Mouse (Mus musculus) erythroblast, embryonic 14.5 days (primary cell): ENCODE measurements around the gene Stra6. TPM values are rescaled to one million over a fixed set of nuclear protein-coding genes. Genes with fewer than 3 reads are reported as not detected.

Source experiments
- H3K27me3 ChIP-seq: 2 replicates; pipeline ENCODE4 v1.6.1; 2012; ENCODE audit warnings: inconsistent platforms; ENCODE audit not compliant: control insufficient read depth
- H3K36me3 ChIP-seq: 2 replicates; pipeline ENCODE4 v1.6.1; 2012; ENCODE audit warnings: mild to moderate bottlenecking, inconsistent platforms; ENCODE audit not compliant: control insufficient read depth
- H3K4me1 ChIP-seq: 2 replicates; pipeline ENCODE4 v1.6.1; 2012; ENCODE audit warnings: inconsistent platforms; ENCODE audit not compliant: control insufficient read depth
- H3K4me3 ChIP-seq: replicated peaks from 2 replicates; pipeline ENCODE3; 2012; ENCODE audit warnings: moderate library complexity, mild to moderate bottlenecking, inconsistent platforms
- H3K9me3 ChIP-seq: 2 replicates; pipeline ENCODE4 v1.6.1; 2012; ENCODE audit warnings: low read length, inconsistent platforms, mixed read lengths; ENCODE audit not compliant: control insufficient read depth
- GATA1 ChIP-seq: IDR thresholded peaks from 2 replicates; pipeline ENCODE4 v1.6.1; 2012; ENCODE audit warnings: low read length, inconsistent platforms, mixed read lengths
- TAL1 ChIP-seq: IDR thresholded peaks from 3 replicates; pipeline ENCODE4 v1.6.1; 2012; ENCODE audit warnings: low read length, inconsistent platforms, mixed read lengths
- polyA plus RNA-seq: library from polyadenylated mRNA; stranded (reverse); fragments of >175 nt; gene quantifications from 2 replicates; pipeline ENCODE4 v1.2.3, GENCODE M21; 2012

Gene Stra6
- polyA plus RNA-seq, 1 experiment = not detected

DNA sequence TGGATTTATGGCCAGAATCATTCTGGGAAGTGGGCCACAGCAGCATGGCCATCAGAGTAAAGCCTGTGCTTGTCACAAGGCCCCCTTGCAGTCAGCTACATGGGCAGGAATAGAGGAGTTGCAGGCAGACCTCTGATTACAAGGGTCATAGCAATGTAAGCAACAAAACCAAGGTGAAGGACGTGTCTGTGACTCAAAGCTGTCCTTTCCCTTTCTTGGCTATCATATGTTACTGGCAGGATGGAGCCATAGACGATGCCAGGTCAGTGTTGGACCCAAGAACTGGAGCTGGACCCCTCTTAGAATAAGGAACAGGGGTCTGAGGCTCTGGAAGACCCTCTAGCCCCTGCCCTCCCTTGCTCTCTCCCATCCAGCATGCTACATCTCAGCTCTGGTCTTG is 85.2 kb downstream of the Stra6 start:
- TF ChIP-seq TAL1 = no peak
- no peak for TF ChIP-seq GATA1
- Histone ChIP-seq H3K27me3 (no peaks in the 10 kb centered on the region), H3K4me1 (no peaks in the 10 kb centered on the region), H3K4me3 (no peak overlapping the region), H3K9me3 (no peaks in the 10 kb centered on the region), H3K36me3 (no peaks in the 10 kb centered on the region)

DNA sequence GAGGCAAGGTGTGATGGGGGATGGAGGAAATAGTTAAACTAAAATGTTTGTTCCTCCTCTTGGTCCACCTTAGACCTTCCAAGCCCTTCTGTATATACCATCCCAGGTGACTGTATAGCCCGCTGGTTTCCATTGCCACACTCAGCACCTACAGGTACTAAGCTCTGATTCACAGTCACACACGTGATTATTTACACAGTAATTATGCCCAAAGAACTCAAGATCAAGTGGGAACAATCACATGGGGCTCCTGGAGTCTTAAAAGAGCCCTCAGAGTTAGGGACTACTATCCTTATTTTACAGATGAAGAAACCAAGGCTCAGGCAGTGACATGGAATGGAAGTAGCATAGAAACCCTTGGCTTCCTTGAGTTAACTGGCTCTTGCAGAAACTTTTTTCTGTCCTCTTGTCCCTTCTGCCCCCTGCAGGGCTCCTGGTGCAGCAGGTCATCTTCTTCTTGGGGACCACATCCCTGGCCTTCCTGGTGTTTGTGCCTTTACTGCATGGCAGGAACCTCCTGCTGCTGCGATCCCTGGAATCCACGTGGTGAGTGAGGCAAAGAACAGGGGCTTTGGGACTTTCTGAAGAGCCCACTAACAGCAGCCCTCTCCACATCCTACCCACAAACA is 87.3 kb downstream of the Stra6 start:
- no peaks in the 10 kb centered on the region for H3K27me3 ChIP-seq
- no peaks in the 10 kb centered on the region for H3K36me3 ChIP-seq
- H3K9me3 ChIP-seq = no peaks in the 10 kb centered on the region
- TF ChIP-seq GATA1 (no peak), TAL1 (no peak)
- H3K4me1 ChIP-seq = no peaks in the 10 kb centered on the region
- H3K4me3 ChIP-seq = no peak overlapping the region

GRCm38 (mm10) chr9:58153095-58153494 is 89.5 kb downstream of the Stra6 start:
- TF ChIP-seq GATA1 = no peak
- TF ChIP-seq TAL1 = no peak
- H3K4me3 ChIP-seq = no peak overlapping the region
- H3K27me3 ChIP-seq = no peaks in the 10 kb centered on the region
- no peaks in the 10 kb centered on the region for H3K4me1 ChIP-seq
- no peaks in the 10 kb centered on the region for H3K9me3 ChIP-seq
- no peaks in the 10 kb centered on the region for H3K36me3 ChIP-seq

DNA sequence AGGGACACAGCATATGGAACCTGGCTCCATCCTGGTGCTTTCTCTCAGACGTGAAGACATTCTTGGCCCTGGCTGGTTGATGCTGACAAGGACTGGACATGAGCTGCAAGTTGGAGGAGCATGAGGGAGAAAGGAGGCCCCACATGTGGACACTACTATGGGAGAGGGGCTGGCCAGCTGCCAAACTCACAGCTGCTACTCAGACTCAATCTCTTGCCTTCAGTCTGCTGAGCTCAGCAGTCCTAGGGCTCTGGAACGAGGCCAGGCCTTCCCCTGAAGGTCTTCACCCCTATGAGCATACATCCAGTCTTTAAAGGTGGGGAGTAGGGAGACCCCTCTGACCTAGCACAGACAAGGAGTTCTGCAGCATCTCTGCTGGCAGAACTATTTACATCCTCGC is 91.8 kb downstream of the Stra6 start:
- Histone ChIP-seq H3K4me3 (no peak overlapping the region), H3K27me3 (no peaks in the 10 kb centered on the region), H3K9me3 (no peaks in the 10 kb centered on the region), H3K36me3 (no peaks in the 10 kb centered on the region), H3K4me1 (no peaks in the 10 kb centered on the region)
- no peak for TF ChIP-seq GATA1
- no peak for TF ChIP-seq TAL1

DNA sequence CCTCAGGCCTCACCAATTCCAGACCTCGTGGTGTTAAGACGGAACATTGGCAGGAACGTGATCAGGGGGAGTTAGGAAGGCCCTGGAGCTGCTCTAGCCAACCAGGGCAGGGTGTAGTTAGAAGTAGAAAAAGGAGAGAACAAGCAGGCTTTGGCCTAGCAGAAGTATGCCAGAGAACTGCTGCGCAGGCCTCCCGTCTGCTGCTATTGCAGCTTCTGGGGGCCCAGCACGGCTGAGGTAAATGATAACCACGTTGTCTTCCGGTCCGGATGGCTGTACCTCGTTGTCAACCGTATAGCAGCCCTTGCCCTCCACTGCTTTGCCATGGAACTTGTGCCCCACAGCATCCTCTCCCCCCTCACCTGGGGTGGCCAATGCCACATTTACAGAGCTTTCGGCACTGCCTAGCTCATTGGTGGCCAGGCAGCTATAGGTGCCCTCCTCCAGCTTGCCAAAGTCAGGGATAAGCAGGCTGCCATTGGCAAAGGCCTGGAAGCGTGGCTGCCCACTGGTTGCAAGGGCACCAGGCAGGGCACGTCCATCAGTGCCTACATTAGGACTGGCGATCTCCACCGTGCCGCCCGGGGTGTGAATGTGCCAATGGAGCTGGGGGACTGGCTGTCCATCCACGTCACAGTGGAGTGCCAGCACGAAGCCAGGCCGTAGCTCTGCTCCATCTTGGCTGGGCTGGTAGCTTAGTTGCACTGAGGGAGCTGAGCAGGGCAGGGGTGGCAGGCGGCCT is 93.4 kb downstream of the Stra6 start:
- Histone ChIP-seq H3K36me3 (no peaks in the 10 kb centered on the region), H3K4me1 (no peaks in the 10 kb centered on the region), H3K4me3 (no peak overlapping the region), H3K9me3 (no peaks in the 10 kb centered on the region), H3K27me3 (no peaks in the 10 kb centered on the region)
- TF ChIP-seq GATA1 = no peak
- no peak for TF ChIP-seq TAL1

DNA sequence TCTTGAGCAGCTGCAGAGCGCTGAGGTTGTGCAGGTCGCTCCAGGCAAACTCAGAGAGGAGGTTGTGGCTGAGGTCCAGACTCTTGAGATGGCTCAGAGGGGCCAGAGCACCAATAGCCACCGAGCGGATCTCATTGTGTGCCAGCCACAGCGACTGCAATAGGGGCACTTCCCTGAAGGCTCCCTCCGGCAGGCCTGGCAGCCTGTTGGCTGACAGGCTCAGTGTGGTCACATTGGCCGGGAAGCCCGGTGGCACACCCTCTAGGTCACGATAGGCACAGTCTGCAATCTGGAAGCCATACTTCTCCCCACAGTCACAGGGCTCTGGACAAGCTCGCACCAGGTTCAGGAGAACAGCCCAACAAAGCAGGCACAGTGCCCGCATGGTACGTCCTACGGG is 94.2 kb downstream of the Stra6 start:
- H3K4me1 ChIP-seq = no peaks in the 10 kb centered on the region
- H3K4me3 ChIP-seq = no peak overlapping the region
- H3K27me3 ChIP-seq = no peaks in the 10 kb centered on the region
- TF ChIP-seq TAL1 (no peak), GATA1 (no peak)
- H3K36me3 ChIP-seq = no peaks in the 10 kb centered on the region
- H3K9me3 ChIP-seq = no peaks in the 10 kb centered on the region

DNA sequence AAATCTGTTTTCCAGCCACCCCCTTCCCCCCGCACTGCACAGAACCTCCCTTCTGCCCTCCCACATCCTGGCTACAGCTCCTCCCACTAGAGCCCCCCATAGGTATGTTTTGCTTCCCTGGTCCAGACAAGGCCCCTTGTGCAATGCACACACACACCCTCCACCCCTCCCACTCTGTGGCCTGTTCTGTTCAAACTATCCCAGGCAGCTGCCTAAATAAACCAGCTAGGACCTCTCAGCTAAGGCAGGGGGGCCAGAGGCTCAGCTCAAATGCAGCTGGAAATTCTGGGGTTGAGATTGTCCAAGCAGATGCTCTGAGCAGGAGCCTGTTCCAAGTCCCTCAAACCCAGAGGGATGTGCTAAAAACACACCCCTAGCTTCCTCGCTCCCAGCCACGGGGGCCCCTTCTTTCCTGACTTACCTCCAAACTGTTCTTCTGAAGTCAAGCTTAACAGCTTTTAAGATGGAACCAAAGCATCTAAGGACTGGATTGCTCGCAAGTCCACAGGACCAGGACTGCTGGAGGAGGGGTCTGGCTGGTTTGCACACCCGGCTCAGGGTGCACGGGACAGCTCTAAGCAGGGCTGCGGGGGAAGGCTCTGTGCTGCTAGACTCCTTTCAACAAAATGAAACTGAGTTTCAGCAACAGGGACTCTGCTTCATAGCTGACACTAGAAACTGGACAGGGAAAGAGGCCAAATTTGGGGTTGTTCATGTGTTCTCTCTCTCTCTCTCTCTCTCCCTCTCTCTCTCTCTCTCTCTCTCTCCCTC is 95.1 kb downstream of the Stra6 start:
- Histone ChIP-seq H3K9me3 (no peaks in the 10 kb centered on the region), H3K4me1 (no peaks in the 10 kb centered on the region), H3K27me3 (no peaks in the 10 kb centered on the region), H3K4me3 (no peak overlapping the region), H3K36me3 (no peaks in the 10 kb centered on the region)
- no peak for TF ChIP-seq GATA1
- TF ChIP-seq TAL1 = no peak

DNA sequence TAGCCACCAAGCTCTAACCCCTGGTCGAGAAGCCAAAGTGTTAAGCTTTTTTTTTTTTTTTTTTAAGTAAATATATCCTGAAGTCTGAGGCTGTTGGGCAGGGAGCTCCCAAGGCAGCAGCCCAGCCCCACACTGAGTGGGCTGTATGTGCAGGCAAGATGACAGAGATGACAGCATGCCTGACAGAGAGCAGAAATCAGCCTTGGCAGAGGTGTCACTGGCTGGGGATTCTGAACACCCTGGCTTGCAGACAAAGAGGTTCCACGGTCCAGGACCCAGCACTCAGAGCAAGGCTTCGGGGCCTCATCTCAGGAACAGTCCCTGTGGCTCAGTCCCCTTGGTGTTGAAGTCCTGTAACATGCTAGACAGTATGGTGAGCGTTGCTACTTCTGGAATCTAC is 96.3 kb downstream of the Stra6 start:
- Histone ChIP-seq H3K27me3 (no peaks in the 10 kb centered on the region), H3K9me3 (no peaks in the 10 kb centered on the region), H3K36me3 (no peaks in the 10 kb centered on the region), H3K4me1 (no peaks in the 10 kb centered on the region), H3K4me3 (no peak overlapping the region)
- TF ChIP-seq GATA1 (no peak), TAL1 (no peak)

- H3K4me3 ChIP-seq = no peak overlapping the region
Observed at GRCm38 (mm10) chr9:58160315-58160714, 96.7 kb downstream of the Stra6 start.

More at GRCm38 (mm10) chr9:58160315-58160714, 96.7 kb downstream of the Stra6 start:
- H3K9me3 ChIP-seq = no peaks in the 10 kb centered on the region
- no peak for TF ChIP-seq TAL1
- TF ChIP-seq GATA1 = no peak
- no peaks in the 10 kb centered on the region for H3K27me3 ChIP-seq
- H3K36me3 ChIP-seq = no peaks in the 10 kb centered on the region
- no peaks in the 10 kb centered on the region for H3K4me1 ChIP-seq
